Mouse (Mus musculus): ENCODE results near the gene Papolg. TPM values are rescaled to one million over a fixed set of nuclear protein-coding genes. Genes with fewer than 3 reads are reported as not detected.

The Papolg gene
- polyA plus RNA-seq (2017; shearing (Covaris generic)) = 35.7 TPM

GRCm38 (mm10) chr11:23895060-23895426, at the start of gene Papolg:
TSS of gene Papolg (minus strand) at chr11:23895253.

Other genes starting within 250 kb of the Papolg start
- gene Pus10, start 229.6 kb downstream of the Papolg start, polyA plus RNA-seq (2017; shearing (Covaris generic)) = 18.1 TPM
- 33.5 TPM for gene Pex13, start 229.3 kb downstream of the Papolg start, polyA plus RNA-seq (2017; shearing (Covaris generic))
- gene Rel, start 124.3 kb downstream of the Papolg start, polyA plus RNA-seq (2017; shearing (Covaris generic)) = 128 TPM
- not detected for gene A830031A19Rik, start 179.8 kb upstream of the Papolg start, polyA plus RNA-seq (2017; shearing (Covaris generic))
- not detected for gene Bcl11a, start 182.8 kb upstream of the Papolg start, polyA plus RNA-seq (2017; shearing (Covaris generic))